Mouse (Mus musculus) midbrain, postnatal 0 days (tissue): ENCODE results near the gene Fblim1. TPM values are rescaled to one million over a fixed set of nuclear protein-coding genes. Genes with fewer than 3 reads are reported as not detected.

Source experiments
- ATAC-seq: fragments of 200-750 bp; cut with Nextera tagmentation; 2 replicates; pipeline ENCODE4 v1.8.0; 2017; ENCODE audit warnings: moderate number of reproducible peaks, mild to moderate bottlenecking, moderate TSS enrichment, moderate library complexity; ENCODE audit not compliant: low FRiP score
- DNase-seq: peaks from one replicate; pipeline ENCODE4 v3.0.0-alpha.2; 2015; ENCODE audit warnings: low spot score
- H3K27ac ChIP-seq: fragments of 300-500 bp; sonication (generic); 2 replicates; pipeline ENCODE4 v1.5.1; 2014; ENCODE audit warnings: low read depth, mild to moderate bottlenecking, low read length, mixed read lengths
- H3K27me3 ChIP-seq: fragments of 300-500 bp; sonication (generic); 2 replicates; pipeline ENCODE4 v1.6.1; 2014; ENCODE audit warnings: low read length, control low read depth, mixed read lengths; ENCODE audit not compliant: insufficient read depth
- H3K36me3 ChIP-seq: fragments of 300-500 bp; sonication (generic); 2 replicates; pipeline ENCODE4 v1.6.1; 2014; ENCODE audit warnings: low read length, control low read depth, mixed read lengths; ENCODE audit not compliant: insufficient read depth
- H3K4me1 ChIP-seq: fragments of 300-500 bp; sonication (generic); 2 replicates; pipeline ENCODE4 v1.6.1; 2014; ENCODE audit warnings: mild to moderate bottlenecking, control low read depth, antibody characterized with exemption, low read length, mixed read lengths; ENCODE audit not compliant: insufficient read depth
- H3K4me2 ChIP-seq: fragments of 300-500 bp; sonication (generic); 2 replicates; pipeline ENCODE4 v1.6.1; 2014; ENCODE audit warnings: low read depth, mild to moderate bottlenecking, low read length, mixed read lengths; ENCODE audit not compliant: poor library complexity, severe bottlenecking
- H3K4me3 ChIP-seq: fragments of 300-500 bp; sonication (generic); 2 replicates; pipeline ENCODE4 v1.5.1; 2014; ENCODE audit warnings: low read depth, mild to moderate bottlenecking, low read length, moderate library complexity
- H3K9ac ChIP-seq: fragments of 300-500 bp; sonication (generic); replicated peaks from 2 replicates; pipeline ENCODE4 v1.6.1; 2014; ENCODE audit warnings: mild to moderate bottlenecking, low read length, moderate library complexity, mixed read lengths; ENCODE audit not compliant: poor library complexity, severe bottlenecking
- H3K9me3 ChIP-seq: fragments of 300-500 bp; sonication (generic); 2 replicates; pipeline ENCODE4 v1.6.1; 2016; ENCODE audit warnings: low read length, control low read depth
- CTCF ChIP-seq: IDR thresholded peaks from 2 replicates; pipeline ENCODE4 v1.5.1; 2016; ENCODE audit warnings: antibody characterized with exemption, mild to moderate bottlenecking
- WGBS: fragments of 180-500 bp; shearing (Covaris S2); extraction: QIAGEN DNeasy Blood & Tissue Kit; methylation state at CpG from one replicate; pipeline ENCODE4 v1.1.7; 2014; 5-methylcytosine and 5-hydroxymethylcytosine counted together
- polyA plus RNA-seq: library from polyadenylated mRNA; unstranded; fragments of >200 nt; fragmentation: Nextera tagmentation; extraction: Ambion mirVana; gene quantifications from 2 replicates; pipeline ENCODE4 v1.2.1, GENCODE M21; 2015
- total RNA-seq: library from RNA; depleted of rRNA; stranded (reverse); fragments of >200 nt; gene quantifications from 2 replicates; pipeline ENCODE4 v1.2.3, GENCODE M21; 2014

Gene Fblim1
- total and polyA plus RNA-seq, 2 experiments from 2014 or later: 24.1 to 26.2 TPM

DNA sequence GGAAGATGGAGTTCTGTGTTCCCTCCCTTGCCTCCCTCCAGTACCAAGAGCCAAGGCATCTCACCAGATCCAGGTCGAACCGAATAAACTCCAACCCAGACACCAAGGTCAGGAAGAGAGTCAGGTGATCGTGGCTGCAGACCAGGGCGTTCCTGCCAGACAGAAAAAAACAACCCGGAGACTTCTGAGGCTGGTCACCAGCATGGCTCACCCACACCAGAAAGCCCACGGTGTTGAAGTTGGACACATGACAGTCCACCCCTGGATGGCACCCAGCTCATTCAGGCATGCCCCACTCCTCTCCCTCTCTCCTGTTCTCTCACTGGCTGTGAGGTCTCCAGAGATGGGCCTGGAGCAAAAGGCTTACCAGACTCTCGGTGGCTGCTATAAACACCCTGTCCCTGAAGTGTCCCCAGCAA is 35.5 kb upstream of the Fblim1 start:
- DNase-seq (no peak), ATAC-seq (no peak)
- Histone ChIP-seq H3K4me1 (no peaks in the 10 kb centered on the region), H3K4me2 (no peak overlapping the region), H3K9ac (no peak overlapping the region), H3K27ac (no peak overlapping the region), H3K36me3 (peaks cover 48% of the 10 kb centered on the region), H3K9me3 (no peaks in the 10 kb centered on the region), H3K4me3 (no peak overlapping the region), H3K27me3 (no peaks in the 10 kb centered on the region)
- 73% methylated on average over 7 of the region's 7 CpGs for WGBS
- no peak for TF ChIP-seq CTCF

DNA sequence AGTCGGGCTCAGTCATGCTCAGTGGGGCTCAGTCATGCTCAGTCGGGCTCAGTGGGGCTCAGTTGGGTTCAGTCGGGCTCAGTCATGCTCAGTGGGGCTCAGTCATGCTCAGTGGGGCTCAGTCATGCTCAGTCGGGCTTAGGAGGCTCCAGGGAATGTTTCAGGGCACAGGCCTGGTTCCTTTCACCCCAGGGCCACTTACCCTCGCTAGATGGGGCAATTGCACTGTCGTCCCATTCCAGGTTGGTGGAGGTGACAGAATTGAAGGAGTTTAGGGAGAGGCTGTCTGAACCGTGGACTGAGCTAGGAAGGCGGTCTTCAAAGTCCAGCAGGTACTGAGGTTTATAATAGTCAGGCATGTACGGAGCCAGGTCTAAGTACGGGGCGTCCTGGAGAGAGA is 33.6 kb upstream of the Fblim1 start:
- Histone ChIP-seq H3K36me3 (peaks cover 59% of the 10 kb centered on the region), H3K27ac (no peak overlapping the region), H3K4me2 (no peak overlapping the region), H3K9me3 (no peaks in the 10 kb centered on the region), H3K4me3 (no peak overlapping the region), H3K9ac (no peak overlapping the region), H3K27me3 (no peaks in the 10 kb centered on the region), H3K4me1 (no peaks in the 10 kb centered on the region)
- ATAC-seq: no peak
- no peak for TF ChIP-seq CTCF
- WGBS: 52% methylated on average over 11 of the region's 11 CpGs
- no peak for DNase-seq

DNA sequence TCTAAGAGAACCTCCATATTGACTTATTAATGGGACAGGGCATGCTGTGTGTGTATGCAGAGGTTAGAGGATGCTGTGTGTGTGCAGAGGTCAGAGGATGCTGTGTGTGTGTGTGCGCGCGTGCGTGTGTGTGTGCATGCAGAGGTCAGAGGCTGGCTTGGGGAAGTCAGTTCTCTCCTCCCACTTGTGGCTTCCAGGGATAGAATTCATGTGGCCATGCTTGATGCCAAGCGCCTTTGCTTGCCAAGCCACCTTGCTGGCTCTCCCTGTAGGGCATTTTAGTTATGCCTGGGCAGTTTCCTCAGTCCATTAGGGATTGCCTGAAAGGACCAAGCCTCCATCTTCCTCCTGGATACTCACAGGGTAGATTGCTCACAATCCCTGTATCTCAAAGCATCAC is 30.8 kb upstream of the Fblim1 start:
- H3K4me2 ChIP-seq: no peak overlapping the region
- H3K4me3 ChIP-seq: no peak overlapping the region
- DNase-seq (no peak), ATAC-seq (no peak)
- H3K27me3 ChIP-seq: no peaks in the 10 kb centered on the region
- H3K9ac ChIP-seq: no peak overlapping the region
- 96% methylated on average over 5 of the region's 5 CpGs for WGBS
- H3K36me3 ChIP-seq: peaks cover 71% of the 10 kb centered on the region
- TF ChIP-seq CTCF: no peak
- H3K27ac ChIP-seq: no peak overlapping the region
- no peaks in the 10 kb centered on the region for H3K4me1 ChIP-seq
- H3K9me3 ChIP-seq: no peaks in the 10 kb centered on the region

DNA sequence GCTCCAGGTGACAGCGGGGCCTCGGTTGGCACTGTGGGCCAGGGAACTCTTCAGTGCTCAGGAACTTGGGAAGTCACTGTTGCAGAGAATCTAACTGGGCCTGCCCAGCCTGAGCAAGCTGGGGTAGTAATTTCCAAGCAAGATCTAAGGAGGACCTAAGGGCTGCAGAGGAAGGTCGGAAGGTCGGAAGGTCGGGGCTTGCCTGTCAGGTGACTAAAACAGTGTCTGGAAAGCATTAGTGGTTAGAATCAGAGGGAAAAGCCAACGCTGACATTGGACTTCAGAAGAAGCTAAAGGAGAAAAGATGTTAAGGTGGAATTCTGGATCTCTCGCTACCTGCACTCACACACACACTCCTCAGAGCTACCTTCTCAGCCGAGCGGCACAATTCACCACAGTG is 30.1 kb upstream of the Fblim1 start:
- 80% methylated on average over 9 of the region's 9 CpGs for WGBS
- H3K27me3 ChIP-seq: no peaks in the 10 kb centered on the region
- no peaks in the 10 kb centered on the region for H3K9me3 ChIP-seq
- no peak overlapping the region for H3K27ac ChIP-seq
- no peak overlapping the region for H3K4me3 ChIP-seq
- no peak overlapping the region for H3K4me2 ChIP-seq
- peaks cover 72% of the 10 kb centered on the region for H3K36me3 ChIP-seq
- no peak overlapping the region for H3K9ac ChIP-seq
- no peak for TF ChIP-seq CTCF
- ATAC-seq (no peak), DNase-seq (no peak)
- H3K4me1 ChIP-seq: no peaks in the 10 kb centered on the region

DNA sequence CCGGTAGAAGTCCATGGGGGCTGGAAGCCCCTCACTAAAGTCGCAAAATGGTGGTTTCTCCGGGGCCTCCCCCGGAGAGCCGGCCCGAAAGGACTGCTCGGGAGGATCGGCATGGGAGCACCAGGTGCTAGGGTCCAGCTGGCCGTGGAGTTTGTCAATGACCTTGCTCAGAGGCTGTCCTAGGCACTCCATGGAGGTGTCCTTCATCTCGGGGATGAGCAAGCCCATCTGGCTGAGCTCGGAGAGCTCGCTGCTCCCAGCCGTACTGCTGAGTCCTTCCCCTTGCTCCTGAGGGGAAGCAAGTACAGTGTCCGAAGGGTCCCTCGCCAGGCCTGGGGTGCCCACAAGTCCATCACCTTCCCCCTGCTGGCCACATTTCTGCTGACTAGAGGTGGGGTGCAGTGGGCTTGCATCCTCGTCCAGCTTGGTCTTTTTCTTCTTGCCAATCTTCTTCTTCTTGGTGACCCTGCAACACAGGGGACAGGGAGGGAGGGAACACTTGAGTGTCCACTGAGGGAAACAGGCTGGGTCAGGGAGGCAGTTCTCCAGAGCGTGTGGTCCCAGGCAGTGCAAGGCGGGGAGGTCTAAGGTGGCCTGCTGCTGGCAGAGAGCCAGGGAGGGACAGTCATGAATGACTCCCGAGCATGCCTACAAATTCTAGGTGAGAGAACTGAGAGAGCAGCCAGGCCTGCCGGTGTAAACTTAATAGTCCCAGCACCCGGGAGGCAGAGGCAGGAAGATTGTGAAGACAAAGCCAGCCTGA is 26.4 kb upstream of the Fblim1 start:
- Histone ChIP-seq H3K4me1 (no peaks in the 10 kb centered on the region), H3K27me3 (no peaks in the 10 kb centered on the region), H3K27ac (no peak overlapping the region), H3K9ac (no peak overlapping the region), H3K4me2 (no peak overlapping the region), H3K36me3 (peaks cover 84% of the 10 kb centered on the region), H3K9me3 (no peaks in the 10 kb centered on the region), H3K4me3 (no peak overlapping the region)
- WGBS: 94% methylated on average over 21 of the region's 21 CpGs
- DNase-seq (no peak), ATAC-seq (no peak)
- TF ChIP-seq CTCF: no peak

DNA sequence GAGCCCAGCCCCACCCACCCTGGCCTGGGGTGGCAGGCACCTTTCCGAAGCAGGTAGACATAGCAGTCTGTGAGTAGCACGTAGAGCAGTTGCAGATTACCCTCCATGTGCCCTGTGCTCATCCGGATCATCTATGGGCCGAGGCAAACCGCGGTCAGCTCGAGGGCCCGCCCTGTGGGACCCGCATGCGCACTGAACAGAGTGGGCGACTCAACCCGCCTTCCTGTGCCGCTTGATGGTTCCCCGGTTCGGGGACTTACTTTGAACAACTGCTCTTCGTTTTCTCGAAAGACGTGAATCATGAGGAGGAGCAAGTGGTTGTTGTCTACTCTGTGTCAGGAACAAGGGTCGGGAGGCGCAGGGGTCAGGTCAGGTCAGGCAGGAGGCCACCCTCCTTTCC is 25.4 kb upstream of the Fblim1 start:
- H3K4me3 ChIP-seq: no peak overlapping the region
- H3K27ac ChIP-seq: no peak overlapping the region
- ATAC-seq (no peak), DNase-seq (no peak)
- peaks cover 81% of the 10 kb centered on the region for H3K36me3 ChIP-seq
- no peaks in the 10 kb centered on the region for H3K9me3 ChIP-seq
- no peak overlapping the region for H3K4me2 ChIP-seq
- no peak for TF ChIP-seq CTCF
- 94% methylated on average over 20 of the region's 20 CpGs for WGBS
- H3K9ac ChIP-seq: no peak overlapping the region
- H3K4me1 ChIP-seq: no peaks in the 10 kb centered on the region
- no peaks in the 10 kb centered on the region for H3K27me3 ChIP-seq
